Mouse (Mus musculus): Measurements from ENCODE around the gene Pigt. TPM values are rescaled to one million over a fixed set of nuclear protein-coding genes. Genes with fewer than 3 reads are reported as not detected.

The Pigt gene
- polyA plus RNA-seq, 1 experiment from 2014 or later: 37.7 TPM

DNA sequence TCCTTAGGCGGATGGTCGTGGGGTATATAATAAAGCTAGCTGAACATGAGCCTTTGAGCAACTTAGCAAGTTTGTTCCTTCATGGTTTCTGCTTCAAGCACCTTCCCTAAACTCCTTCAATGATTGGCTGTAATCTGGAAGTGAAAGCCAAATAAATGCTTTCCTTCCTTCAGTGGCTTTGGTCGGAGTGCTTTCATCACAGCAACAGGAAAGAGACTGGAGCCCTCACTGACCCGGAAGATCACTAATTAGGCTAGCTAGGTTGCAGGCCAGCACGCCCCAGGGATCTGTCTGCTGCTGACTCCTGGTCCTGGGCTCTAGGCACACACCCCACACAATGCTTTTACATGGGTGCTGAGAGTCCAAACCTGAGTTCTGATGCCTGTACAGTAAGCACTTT is 31.2 kb downstream of the Pigt start:
- Histone ChIP-seq H3K4me3 (no peak overlapping the region), H3K9me3 (peaks cover 6% of the 10 kb centered on the region; the same call in 1 of the 2 replicates), H3K27ac (no peak overlapping the region), H3K4me2 (replicated peaks) (no peak overlapping the region), H3K36me3 (no peaks in the 10 kb centered on the region), H3K27me3 (no peaks in the 10 kb centered on the region), H3K4me1 (no peaks in the 10 kb centered on the region), H3K9ac (no peak overlapping the region)
- ATAC-seq (ENCODE audit: insufficient number of reproducible peaks, insufficient read depth, low FRiP score, low TSS enrichment): no peak
- 52% methylated on average over 5 of the region's 5 CpGs for WGBS

DNA sequence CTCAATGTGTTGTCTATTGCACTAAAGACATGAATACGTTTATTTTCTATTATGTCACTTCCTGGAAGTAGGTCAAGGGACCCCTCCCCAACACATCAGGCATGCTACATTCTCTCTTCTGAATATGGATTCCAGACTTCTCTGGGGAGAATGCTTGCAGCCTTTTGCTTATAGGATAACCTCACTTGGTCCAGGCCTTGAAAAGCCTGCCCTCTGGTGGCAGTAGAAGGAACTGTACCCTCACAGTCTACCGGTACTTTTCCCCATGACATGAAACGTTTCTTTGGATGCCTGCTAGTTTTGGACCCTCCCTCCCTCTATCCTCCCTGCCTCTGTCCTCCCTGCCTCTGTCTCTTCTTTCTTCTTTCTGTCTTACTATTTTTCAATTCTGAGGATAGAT is 33.8 kb downstream of the Pigt start:
- no peaks in the 10 kb centered on the region for H3K27me3 ChIP-seq
- no peak overlapping the region for H3K4me3 ChIP-seq
- 2% methylated on average over 3 of the region's 3 CpGs for WGBS
- H3K4me2 ChIP-seq (replicated peaks): no peak overlapping the region
- H3K4me1 ChIP-seq: no peaks in the 10 kb centered on the region
- no peaks in the 10 kb centered on the region for H3K36me3 ChIP-seq
- no peak for ATAC-seq (ENCODE audit: insufficient number of reproducible peaks, insufficient read depth, low FRiP score, low TSS enrichment)
- H3K27ac ChIP-seq: no peak overlapping the region
- peaks cover 6% of the 10 kb centered on the region; the same call in 1 of the 2 replicates for H3K9me3 ChIP-seq
- H3K9ac ChIP-seq: no peak overlapping the region

DNA sequence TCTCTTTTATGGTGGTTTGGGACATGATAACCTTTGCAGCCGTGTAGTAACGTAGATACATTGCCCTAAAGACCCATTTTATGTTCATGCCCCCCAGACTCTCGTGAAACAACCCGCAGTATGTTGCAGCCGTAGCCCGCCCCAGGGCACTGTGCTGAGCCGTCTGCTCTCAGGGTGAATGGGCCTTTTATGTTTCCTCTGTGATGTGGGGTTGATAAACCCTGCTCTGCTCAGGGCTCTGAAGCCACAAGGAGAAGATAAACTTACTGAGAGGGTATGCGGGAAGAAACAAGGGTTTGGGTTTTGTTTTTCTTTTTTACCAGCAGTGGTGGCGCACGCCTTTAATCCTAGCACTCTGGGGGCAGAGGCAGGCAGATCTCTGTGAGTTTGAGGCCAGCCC is 37.0 kb downstream of the Pigt start:
- Histone ChIP-seq H3K9me3 (no peaks in the 10 kb centered on the region), H3K27ac (no peak overlapping the region), H3K27me3 (no peaks in the 10 kb centered on the region), H3K4me3 (no peak overlapping the region), H3K36me3 (no peaks in the 10 kb centered on the region), H3K4me2 (replicated peaks) (no peak overlapping the region), H3K9ac (no peak overlapping the region), H3K4me1 (no peaks in the 10 kb centered on the region)
- no peak for ATAC-seq (ENCODE audit: insufficient number of reproducible peaks, insufficient read depth, low FRiP score, low TSS enrichment)
- 61% methylated on average over 10 of the region's 10 CpGs for WGBS

DNA sequence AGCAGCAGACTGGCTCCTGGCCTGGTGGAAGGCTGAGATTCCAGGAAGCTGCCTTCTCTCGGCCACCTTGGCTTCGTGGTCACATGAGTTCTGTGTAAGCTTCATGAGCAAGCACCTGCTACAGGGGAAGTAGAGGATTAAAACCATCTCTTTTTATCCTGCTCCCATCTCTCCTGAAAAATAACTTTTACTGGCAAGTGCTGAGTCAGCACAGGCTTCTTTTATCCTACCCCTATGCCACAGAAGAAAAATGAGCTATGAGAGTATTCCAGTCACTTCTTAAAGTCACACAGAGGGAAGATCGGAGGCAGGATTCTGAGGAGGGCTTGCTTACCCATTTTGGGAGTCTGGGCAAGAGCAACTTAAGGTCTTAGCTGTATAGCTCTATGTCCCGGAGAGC is 39.7 kb downstream of the Pigt start:
- 80% methylated on average over 4 of the region's 4 CpGs for WGBS
- Histone ChIP-seq H3K27ac (no peak overlapping the region), H3K4me3 (no peak overlapping the region), H3K36me3 (no peaks in the 10 kb centered on the region), H3K9ac (no peak overlapping the region), H3K9me3 (no peaks in the 10 kb centered on the region), H3K27me3 (no peaks in the 10 kb centered on the region), H3K4me1 (no peaks in the 10 kb centered on the region), H3K4me2 (replicated peaks) (no peak overlapping the region)
- ATAC-seq (ENCODE audit: insufficient number of reproducible peaks, insufficient read depth, low FRiP score, low TSS enrichment): no peak

DNA sequence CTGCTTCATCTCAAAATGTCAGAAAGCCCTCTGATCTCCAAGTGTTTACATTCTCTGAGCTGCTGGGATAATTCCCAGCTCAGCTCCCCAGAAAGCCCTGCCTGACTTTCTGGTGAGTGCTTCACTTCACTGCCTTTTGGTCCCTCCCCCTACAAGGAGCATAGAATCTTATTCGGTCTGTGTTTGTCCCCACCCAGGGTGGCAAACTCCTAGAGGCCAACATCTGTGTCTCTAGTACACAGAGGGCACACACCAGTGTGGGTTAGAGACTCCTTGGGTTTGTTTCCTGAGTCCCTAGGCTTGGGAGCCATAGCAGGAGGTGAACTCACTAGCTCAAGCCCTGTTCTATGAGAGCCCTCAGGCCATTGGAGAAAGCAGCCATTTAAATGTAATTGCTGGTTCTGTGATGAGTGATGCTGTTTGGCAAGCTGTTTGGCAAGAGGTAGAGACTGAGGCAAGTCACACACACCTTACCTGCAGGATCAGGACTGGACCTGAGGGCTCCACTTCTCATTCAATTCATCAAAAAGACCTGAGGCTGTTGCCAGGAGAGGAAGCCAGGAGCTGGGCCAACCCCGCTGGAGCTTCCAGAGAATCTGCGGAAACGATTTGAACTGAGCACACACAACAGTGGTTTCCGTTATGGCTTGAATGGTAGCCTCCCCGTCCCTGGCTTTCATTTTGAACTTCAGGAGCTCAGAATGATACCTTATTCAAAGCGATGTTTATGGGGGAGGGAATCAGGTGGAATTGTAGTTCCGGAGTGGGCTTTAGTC is 43.5 kb downstream of the Pigt start:
- no peak for ATAC-seq (ENCODE audit: insufficient number of reproducible peaks, insufficient read depth, low FRiP score, low TSS enrichment)
- H3K4me1 ChIP-seq: 0 out of 2 replicates have a peak, but pooled peaks cover 2% of the 10 kb centered on the region
- H3K9me3 ChIP-seq: no peaks in the 10 kb centered on the region
- no peak overlapping the region for H3K4me3 ChIP-seq
- no peak overlapping the region for H3K4me2 ChIP-seq (replicated peaks)
- H3K27ac ChIP-seq: no peak overlapping the region
- H3K27me3 ChIP-seq: no peaks in the 10 kb centered on the region
- H3K36me3 ChIP-seq: no peaks in the 10 kb centered on the region
- 36% methylated on average over 8 of the region's 8 CpGs for WGBS
- no peak overlapping the region for H3K9ac ChIP-seq

DNA sequence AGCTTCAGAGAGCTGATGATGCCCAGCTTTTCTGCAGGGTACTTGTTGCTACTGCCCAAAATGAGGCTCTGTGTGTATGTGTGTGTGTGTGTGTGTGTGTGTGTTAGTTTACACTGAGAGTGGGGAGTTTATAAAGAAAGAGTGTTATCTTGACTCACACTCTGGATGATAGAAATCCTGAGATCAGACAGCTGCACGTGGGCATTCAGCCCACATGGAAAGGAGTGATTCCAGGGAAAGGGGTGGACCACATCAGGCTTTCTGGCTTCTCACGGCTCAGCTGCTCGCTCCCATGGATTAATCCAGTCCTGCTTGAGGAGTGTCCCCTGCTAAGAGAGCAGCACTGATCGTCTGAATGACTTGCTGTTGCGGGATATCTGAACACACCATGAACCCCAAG is 44.8 kb downstream of the Pigt start:
- ATAC-seq (ENCODE audit: insufficient number of reproducible peaks, insufficient read depth, low FRiP score, low TSS enrichment): no peak
- Histone ChIP-seq H3K27ac (no peak overlapping the region), H3K4me2 (replicated peaks) (no peak overlapping the region), H3K9me3 (no peaks in the 10 kb centered on the region), H3K9ac (no peak overlapping the region), H3K36me3 (no peaks in the 10 kb centered on the region), H3K4me3 (no peak overlapping the region), H3K4me1 (0 out of 2 replicates have a peak, but pooled peaks cover 2% of the 10 kb centered on the region), H3K27me3 (no peaks in the 10 kb centered on the region)
- 91% methylated on average over 5 of the region's 5 CpGs for WGBS

DNA sequence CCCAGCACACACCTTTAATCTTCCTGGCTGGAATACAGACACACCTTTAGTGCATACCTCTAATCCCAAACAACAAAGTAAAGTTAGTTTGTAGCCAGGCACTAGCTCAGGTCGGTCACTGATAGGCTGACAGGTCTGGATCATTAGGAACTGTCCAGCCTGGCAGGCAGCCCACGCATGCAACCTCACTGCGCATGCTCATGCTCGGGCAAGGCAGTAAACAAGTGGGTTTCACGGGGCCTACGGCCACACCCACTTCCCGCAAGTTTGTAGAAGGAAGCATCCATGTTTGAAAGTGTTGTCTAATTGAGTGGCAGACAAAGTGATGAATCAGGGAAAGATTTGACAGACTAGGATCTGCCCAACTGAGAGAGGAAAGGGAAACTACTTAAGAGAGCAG is 45.3 kb downstream of the Pigt start:
- WGBS: 88% methylated on average over 7 of the region's 7 CpGs

DNA sequence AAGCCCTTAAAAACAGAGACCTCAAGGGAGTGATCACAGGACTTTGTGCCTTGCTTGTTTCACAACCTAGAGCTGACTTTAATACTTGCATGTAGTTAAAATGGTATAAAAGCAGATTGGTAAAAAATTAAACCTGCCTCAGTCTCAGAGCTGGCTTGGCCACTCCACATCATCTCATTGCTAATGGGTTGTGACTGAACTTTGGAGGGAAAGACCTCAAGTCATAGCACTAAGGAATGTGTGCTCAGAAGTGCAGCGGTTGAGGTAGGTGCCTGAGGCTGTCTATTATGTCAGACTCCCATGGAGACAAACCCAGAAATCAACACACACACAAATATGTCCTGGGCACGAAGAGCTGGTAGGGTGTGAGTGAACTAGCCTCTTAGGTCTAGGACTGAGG is 46.4 kb downstream of the Pigt start:
- Histone ChIP-seq H3K9me3 (no peaks in the 10 kb centered on the region), H3K4me2 (replicated peaks) (no peak overlapping the region), H3K36me3 (no peaks in the 10 kb centered on the region), H3K27ac (no peak overlapping the region), H3K27me3 (no peaks in the 10 kb centered on the region), H3K4me3 (no peak overlapping the region), H3K4me1 (0 out of 2 replicates have a peak, but pooled peaks cover 2% of the 10 kb centered on the region), H3K9ac (no peak overlapping the region)
- no peak for ATAC-seq (ENCODE audit: insufficient number of reproducible peaks, insufficient read depth, low FRiP score, low TSS enrichment)
- WGBS: 53% methylated on average over 2 of the region's 2 CpGs

More for the DNA sequence above, 45.3 kb downstream of the Pigt start:
- Histone ChIP-seq H3K4me2 (replicated peaks) (no peak overlapping the region), H3K27me3 (no peaks in the 10 kb centered on the region), H3K27ac (no peak overlapping the region), H3K4me1 (0 out of 2 replicates have a peak, but pooled peaks cover 2% of the 10 kb centered on the region), H3K9ac (no peak overlapping the region), H3K9me3 (no peaks in the 10 kb centered on the region), H3K36me3 (no peaks in the 10 kb centered on the region), H3K4me3 (no peak overlapping the region)
- no peak for ATAC-seq (ENCODE audit: insufficient number of reproducible peaks, insufficient read depth, low FRiP score, low TSS enrichment)

DNA sequence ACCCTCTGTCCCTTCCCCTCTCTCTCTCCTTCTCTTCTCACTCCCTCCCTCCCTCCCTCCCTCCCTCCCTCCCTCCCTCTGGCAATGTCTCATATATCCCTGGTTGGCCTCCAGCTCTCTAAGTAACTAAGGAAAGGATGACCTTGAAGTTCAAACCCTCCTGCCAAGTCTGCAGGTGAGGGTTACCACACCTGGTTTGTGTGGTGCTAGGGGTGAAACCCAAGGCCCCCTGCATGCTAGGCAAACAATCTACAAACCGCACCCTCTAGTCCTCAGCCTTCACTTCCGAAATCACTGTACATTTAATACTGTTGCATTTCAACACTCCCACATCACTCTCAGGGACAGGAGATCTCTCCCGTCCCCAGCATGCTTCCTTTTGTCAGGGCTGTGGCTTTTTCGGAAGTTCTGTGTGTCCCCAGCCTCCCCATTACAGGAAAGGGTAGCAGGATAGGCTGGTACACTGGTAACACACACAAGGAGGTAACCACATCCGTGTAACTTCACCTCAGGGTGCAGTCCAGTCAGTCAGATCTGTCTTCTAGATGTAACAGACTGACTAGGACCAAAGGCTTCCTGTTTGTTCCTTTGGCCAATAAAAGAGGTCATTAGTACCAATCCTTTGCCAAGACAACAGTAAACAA is 47.3 kb downstream of the Pigt start:
- Histone ChIP-seq H3K4me1 (0 out of 2 replicates have a peak, but pooled peaks cover 5% of the 10 kb centered on the region), H3K27ac (no peak overlapping the region), H3K4me2 (replicated peaks) (no peak overlapping the region), H3K4me3 (no peak overlapping the region), H3K9me3 (no peaks in the 10 kb centered on the region), H3K27me3 (no peaks in the 10 kb centered on the region), H3K36me3 (no peaks in the 10 kb centered on the region), H3K9ac (no peak overlapping the region)
- ATAC-seq (ENCODE audit: insufficient number of reproducible peaks, insufficient read depth, low FRiP score, low TSS enrichment): no peak
- WGBS: 51% methylated on average over 5 of the region's 5 CpGs

DNA sequence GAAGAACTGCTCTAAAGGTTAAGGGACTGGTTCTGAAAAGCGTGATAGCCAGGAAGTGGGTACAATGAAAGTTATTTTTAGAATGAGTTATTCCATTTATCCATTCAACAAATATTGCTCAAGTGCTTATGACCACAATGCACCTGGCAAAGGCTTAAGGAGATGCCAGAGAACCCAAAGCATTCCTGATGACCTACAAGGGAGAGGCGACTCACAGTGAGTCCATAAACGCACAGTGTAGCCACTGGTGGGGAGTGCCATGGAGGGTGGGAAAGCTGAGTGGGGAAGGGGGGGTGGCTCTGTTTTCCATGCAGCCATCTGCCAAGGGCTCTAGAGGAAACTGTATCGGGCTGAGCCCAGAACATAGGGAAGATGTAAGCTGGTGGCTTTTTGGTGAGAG is 52.0 kb downstream of the Pigt start:
- ATAC-seq (ENCODE audit: insufficient number of reproducible peaks, insufficient read depth, low FRiP score, low TSS enrichment): no peak
- H3K27ac ChIP-seq: no peak overlapping the region
- peaks cover 12% of the 10 kb centered on the region; the same call in 1 of the 2 replicates for H3K4me1 ChIP-seq
- H3K9ac ChIP-seq: no peak overlapping the region
- H3K36me3 ChIP-seq: no peaks in the 10 kb centered on the region
- WGBS: 49% methylated on average over 4 of the region's 4 CpGs
- H3K4me2 ChIP-seq (replicated peaks): no peak overlapping the region
- no peaks in the 10 kb centered on the region for H3K27me3 ChIP-seq
- no peaks in the 10 kb centered on the region for H3K9me3 ChIP-seq
- H3K4me3 ChIP-seq: no peak overlapping the region

DNA sequence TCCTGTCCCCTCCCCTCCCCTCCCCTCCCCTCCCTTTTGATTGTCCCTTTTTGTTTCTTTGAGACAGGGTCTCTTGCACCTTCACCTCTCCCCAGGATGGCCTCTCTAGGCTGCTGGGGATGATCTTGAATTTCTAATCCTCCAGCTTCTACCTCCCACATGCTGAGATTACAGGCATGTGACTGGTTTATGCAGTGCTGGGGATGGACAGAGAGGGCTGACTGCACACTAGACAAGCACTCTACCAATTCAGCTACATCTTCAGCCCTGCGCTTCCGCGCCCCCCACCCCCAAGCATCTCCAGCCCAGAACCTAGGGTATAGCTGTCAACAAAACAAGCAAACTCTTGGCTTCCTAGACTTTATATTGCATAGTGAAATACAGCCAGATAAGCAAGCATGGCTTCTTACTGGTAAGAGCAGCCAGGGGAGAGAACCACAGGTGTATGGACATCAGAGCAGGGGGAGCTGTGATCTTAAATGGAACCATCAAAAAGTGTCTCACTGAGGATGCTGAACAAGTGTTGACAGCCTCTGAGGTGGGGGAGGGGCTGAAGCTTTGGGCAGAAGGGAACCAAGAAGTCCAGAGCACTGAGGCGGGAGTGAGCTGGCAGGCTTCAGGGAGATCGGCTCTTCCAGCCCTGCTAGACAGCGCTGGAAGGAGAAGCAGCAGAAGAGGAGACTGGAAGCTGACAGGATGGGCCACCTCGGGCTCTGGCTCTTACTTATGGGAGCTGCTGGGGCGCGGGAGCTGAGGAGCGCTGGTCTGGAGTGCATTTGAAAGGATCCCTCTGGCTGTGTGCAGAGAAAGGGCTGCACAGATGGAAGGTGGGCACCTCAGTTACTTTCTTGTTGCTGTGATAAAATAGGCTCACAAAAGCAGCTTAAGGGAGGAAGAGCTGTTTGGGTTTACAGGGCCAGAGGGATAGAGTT is 52.9 kb downstream of the Pigt start:
- ATAC-seq (ENCODE audit: insufficient number of reproducible peaks, insufficient read depth, low FRiP score, low TSS enrichment): no peak
- WGBS: 12% methylated on average over 10 of the region's 10 CpGs
- no peak overlapping the region for H3K4me3 ChIP-seq
- no peak overlapping the region for H3K9ac ChIP-seq
- H3K4me1 ChIP-seq: peaks cover 10% of the 10 kb centered on the region; the same call in 1 of the 2 replicates
- H3K27me3 ChIP-seq: no peaks in the 10 kb centered on the region
- no peaks in the 10 kb centered on the region for H3K36me3 ChIP-seq
- H3K4me2 ChIP-seq (replicated peaks): peak overlapping the region; percentile 33
- H3K9me3 ChIP-seq: no peaks in the 10 kb centered on the region
- no peak overlapping the region for H3K27ac ChIP-seq

Data from embryonic facial prominence, embryonic 12.5 days (tissue).